Mouse (Mus musculus) spleen, adult 2 months (tissue): ENCODE measurements around the gene Col18a1. TPM values are rescaled to one million over a fixed set of nuclear protein-coding genes. Genes with fewer than 3 reads are reported as not detected.
A peak's percentile ranks its signal among the peaks of the same experiment; 100 is the strongest.

Experiments used
- DNase-seq, 2 experiments: peaks; one replicate each; pipeline versions ENCODE4 v3.0.0 to v3.0.0-alpha.2; 2012 to 2021; ENCODE audit warnings: low spot score in 2 of 2, low read depth in 1 of 2
- H3K27ac ChIP-seq: fragments of 200-500 bp; 2 replicates; pipeline ENCODE4 v1.5.1; 2012; ENCODE audit warnings: low read length, inconsistent platforms; ENCODE audit not compliant: insufficient read depth
- H3K27me3 ChIP-seq: fragments of 200-500 bp; 2 replicates; pipeline ENCODE4 v1.6.1; 2012; ENCODE audit warnings: mild to moderate bottlenecking, moderate library complexity, low read length, inconsistent platforms; ENCODE audit not compliant: control insufficient read depth, insufficient read depth
- H3K36me3 ChIP-seq: fragments of 200-500 bp; 2 replicates; pipeline ENCODE4 v1.6.1; 2012; ENCODE audit warnings: mild to moderate bottlenecking, low read length, inconsistent platforms; ENCODE audit not compliant: control insufficient read depth, insufficient read depth
- H3K4me1 ChIP-seq: fragments of 200-500 bp; 2 replicates; pipeline ENCODE4 v1.6.1; 2011; ENCODE audit warnings: inconsistent platforms; ENCODE audit not compliant: control insufficient read depth, insufficient read depth, insufficient read length
- H3K4me3 ChIP-seq: fragments of 200-500 bp; 2 replicates; pipeline ENCODE4 v1.5.1; 2011; ENCODE audit warnings: mild to moderate bottlenecking, inconsistent platforms; ENCODE audit not compliant: insufficient read depth, insufficient read length; ENCODE audit errors: extremely low read depth
- CTCF ChIP-seq: fragments of 200-500 bp; IDR thresholded peaks from 2 replicates; pipeline ENCODE4 v1.5.1; 2011; ENCODE audit warnings: mild to moderate bottlenecking, inconsistent platforms; ENCODE audit not compliant: insufficient read depth, insufficient read length, insufficient replicate concordance; ENCODE audit errors: extremely low read depth
- POLR2A ChIP-seq: fragments of 200-500 bp; IDR thresholded peaks from 2 replicates; pipeline ENCODE4 v1.6.1; 2011; ENCODE audit warnings: low read depth, low read length, inconsistent platforms
- WGBS: fragments of 180-500 bp; shearing (Covaris S2); methylation state at CpG from one replicate; pipeline ENCODE4 v1.1.7; 2018; 5-methylcytosine and 5-hydroxymethylcytosine counted together
- polyA plus RNA-seq: library from polyadenylated mRNA; depleted of rRNA; stranded (reverse); fragments of >200 nt; gene quantifications from 2 replicates; pipeline ENCODE4 v1.2.3, GENCODE M21; 2012

The Col18a1 gene
- polyA plus RNA-seq, 1 experiment: 15.0 TPM

DNA sequence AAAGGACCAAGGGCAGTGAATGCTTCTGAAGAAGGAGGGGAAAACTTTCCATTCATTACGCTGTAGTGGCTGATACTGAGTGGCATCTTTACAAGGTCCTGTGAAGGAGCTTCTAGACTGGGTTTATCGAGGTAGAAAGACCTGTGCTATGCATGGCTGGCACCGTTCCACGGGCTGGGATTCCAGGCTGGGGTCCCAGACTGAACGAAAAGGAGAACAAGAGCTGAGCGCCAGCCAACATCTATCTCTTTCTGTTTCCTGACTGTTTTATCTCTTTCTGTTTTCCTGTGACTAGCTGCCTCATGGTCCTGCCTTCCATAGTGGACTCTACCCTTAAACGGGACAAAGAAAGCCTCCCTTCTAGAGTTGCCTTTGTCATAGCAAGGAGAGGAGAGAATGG lies 21.1 kb upstream of the Col18a1 start:
- no peak for DNase-seq
- H3K4me3 ChIP-seq: no peak overlapping the region
- 45% methylated on average over 7 of the region's 7 CpGs for WGBS
- H3K27ac ChIP-seq: no peak overlapping the region
- no peaks in the 10 kb centered on the region for H3K36me3 ChIP-seq
- H3K4me1 ChIP-seq: no peaks in the 10 kb centered on the region
- no peak for TF ChIP-seq CTCF
- TF ChIP-seq POLR2A: no peak
- H3K27me3 ChIP-seq: no peaks in the 10 kb centered on the region

DNA sequence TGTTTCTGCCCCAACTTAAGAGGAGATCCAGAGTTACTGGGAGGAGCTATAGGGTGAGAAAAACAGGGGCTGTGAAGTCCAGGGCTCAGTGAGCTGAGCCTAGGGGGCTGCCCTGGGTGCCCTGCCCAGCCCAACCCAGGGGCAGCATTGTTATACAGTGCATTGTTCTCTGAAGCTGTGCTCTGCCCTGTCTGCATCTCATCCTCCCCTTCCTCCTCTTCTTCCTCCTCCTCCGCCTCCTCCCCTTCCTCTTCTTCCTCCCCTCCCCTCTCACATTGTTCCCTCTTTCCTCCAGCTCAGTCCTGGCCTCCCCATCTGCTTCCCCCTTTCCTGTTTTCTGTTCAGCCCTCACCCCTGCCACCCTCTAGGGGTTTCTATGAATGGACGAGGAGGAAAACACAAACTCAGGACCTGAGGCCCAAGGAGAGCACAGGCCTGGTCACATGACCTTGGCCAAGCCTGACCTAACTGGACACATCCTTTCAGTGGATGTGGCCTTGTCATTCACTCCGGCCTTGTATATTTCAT lies 16.5 kb upstream of the Col18a1 start:
- H3K4me3 ChIP-seq: no peak overlapping the region
- TF ChIP-seq POLR2A (no peak), CTCF (no peak)

DNA sequence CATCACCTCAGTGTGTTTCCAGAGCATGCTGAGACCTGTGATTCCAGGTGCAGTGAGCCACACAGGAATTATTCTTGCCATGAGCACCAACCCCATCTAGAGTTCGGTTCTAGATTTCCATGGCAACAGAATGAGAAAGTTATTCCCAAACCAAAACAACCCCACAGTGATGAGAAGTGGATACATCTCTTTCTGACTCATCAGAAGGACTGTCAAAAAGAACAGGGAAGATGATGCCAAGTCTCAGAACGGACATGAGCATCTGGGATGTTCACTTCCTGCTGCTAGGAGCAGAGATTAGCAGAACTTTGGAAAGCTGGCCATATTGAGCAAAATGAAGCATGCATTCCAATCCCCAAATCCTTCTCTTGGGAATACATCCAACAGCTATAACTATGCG lies 13.8 kb upstream of the Col18a1 start:
- H3K27ac ChIP-seq: no peak overlapping the region
- DNase-seq: no peak
- no peak overlapping the region for H3K4me3 ChIP-seq
- H3K4me1 ChIP-seq: no peaks in the 10 kb centered on the region
- 83% methylated on average over 3 of the region's 3 CpGs for WGBS
- H3K36me3 ChIP-seq: no peaks in the 10 kb centered on the region
- TF ChIP-seq CTCF (no peak), POLR2A (no peak)
- H3K27me3 ChIP-seq: no peaks in the 10 kb centered on the region

More for the DNA sequence above, 16.5 kb upstream of the Col18a1 start:
- H3K27ac ChIP-seq: no peak overlapping the region
- H3K36me3 ChIP-seq: no peaks in the 10 kb centered on the region
- WGBS: 33% methylated on average over 2 of the region's 3 CpGs
- no peak for DNase-seq
- H3K27me3 ChIP-seq: no peaks in the 10 kb centered on the region
- no peaks in the 10 kb centered on the region for H3K4me1 ChIP-seq

DNA sequence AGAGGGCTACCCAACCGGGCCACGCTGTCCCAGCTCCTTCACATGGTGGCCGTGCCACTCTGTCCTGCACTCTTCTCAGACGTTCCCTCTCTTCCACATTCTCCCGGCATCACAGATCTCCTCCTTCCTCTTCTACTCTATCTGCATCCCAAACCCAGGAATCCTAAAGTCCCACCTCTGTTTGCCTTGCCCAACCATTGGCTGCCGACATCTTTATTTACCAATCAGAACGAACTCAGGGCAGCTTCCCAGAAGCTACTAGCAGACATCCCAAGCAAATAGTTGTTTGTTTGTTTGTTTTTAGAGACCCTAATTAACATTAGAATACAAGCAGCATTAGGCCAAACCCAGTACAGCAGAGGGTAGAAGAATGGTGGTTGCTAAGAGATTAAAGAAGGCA lies 12.3 kb upstream of the Col18a1 start:
- Histone ChIP-seq H3K27me3 (no peaks in the 10 kb centered on the region), H3K4me3 (no peak overlapping the region), H3K27ac (no peak overlapping the region), H3K4me1 (no peaks in the 10 kb centered on the region), H3K36me3 (no peaks in the 10 kb centered on the region)
- DNase-seq: no peak
- TF ChIP-seq CTCF (no peak), POLR2A (no peak)
- WGBS: 90% methylated on average over 7 of the region's 7 CpGs

DNA sequence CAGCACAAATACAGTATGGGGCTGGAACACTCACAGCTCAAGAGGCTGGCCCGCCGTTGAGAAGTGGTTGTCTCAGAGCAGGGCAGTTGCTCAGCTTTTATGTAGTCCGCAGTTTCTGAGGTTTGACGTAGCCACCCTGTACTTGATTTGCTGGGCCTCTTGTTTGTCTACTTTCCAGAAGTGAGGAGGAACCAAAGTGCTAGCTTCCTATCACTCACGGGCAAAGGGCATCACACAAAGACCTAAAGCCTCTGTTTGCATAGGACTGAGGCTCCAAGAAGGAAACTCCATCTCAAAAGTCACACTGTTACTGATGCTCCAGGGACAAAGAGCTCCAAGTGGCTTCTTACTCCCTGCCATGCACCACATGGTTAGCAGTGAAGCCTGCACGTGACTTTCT lies 4.1 kb upstream of the Col18a1 start:
- Histone ChIP-seq H3K4me3 (no peak overlapping the region), H3K36me3 (no peaks in the 10 kb centered on the region), H3K27ac (no peak overlapping the region), H3K27me3 (no peaks in the 10 kb centered on the region), H3K4me1 (peaks cover 7% of the 10 kb centered on the region; the same call in 1 of the 2 replicates)
- 91% methylated on average over 6 of the region's 6 CpGs for WGBS
- TF ChIP-seq CTCF: no peak
- no peak for TF ChIP-seq POLR2A
- no peak for DNase-seq

DNA sequence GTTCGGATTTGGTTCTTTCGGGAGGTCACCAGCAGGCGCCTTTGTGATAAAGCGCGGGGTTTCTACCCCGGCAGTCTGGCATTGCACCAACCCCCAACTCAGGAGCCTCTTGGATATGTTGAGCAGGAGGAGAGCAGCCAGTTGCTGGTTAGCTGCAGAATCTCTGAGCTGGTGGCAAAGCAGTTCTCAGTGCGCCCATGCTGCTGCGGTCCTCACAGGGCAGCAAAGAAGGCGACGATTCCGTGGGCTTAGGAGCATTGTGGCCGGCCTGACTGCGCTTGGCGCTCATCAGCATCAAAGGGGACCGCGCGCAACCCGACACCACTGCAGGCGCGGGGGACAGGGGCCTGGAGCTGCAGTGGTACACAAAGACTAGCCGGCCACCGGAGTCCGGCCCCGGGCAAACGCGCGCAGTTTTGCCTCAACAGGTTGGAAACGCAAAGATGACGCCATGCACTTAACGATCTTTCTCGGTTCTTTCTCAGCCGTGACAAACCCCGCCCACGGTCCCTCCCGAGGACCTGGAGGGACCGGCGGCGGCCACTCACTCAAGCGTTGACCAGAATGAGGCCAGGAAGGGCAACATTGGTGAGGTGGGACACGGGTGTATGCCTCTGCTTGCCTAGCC lies 916 bp downstream of the Col18a1 start:
- WGBS: 6% methylated on average over 40 of the region's 40 CpGs

DNA sequence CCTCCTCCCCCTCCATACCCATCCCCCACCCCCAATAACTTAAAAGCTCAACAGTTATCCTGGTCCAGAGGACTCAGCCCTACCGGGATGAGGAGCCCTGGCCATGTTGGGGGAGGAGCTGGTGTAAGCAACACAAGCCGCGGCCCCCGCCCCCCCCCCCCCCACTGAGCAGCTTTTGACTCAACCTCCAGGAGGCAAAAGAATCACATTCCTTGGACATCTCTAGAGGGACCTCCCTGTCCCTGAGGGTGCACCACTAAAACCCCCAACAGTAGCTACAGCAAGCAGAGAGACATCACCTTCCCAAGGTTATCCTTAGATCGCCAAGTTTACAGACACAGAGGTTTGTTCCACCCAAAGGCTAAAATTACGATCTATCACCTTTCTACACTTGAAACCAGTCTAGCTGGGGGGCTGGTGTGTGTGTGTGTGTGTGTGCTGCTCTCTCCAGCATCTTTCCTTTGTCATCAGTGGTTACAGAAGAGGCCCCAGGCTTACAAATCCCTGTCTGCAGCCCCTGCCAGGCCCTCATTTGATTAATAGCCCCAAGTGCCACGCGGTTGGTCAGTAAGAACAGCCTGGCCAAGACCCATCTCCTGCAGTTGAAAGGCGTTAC lies 1.8 kb downstream of the Col18a1 start:
- 71% methylated on average over 9 of the region's 9 CpGs for WGBS
- Histone ChIP-seq H3K36me3 (no peaks in the 10 kb centered on the region), H3K4me3 (no peak overlapping the region), H3K4me1 (peaks cover 7% of the 10 kb centered on the region; the same call in 1 of the 2 replicates), H3K27ac (no peak overlapping the region), H3K27me3 (no peaks in the 10 kb centered on the region)
- DNase-seq: no peak
- TF ChIP-seq CTCF (no peak), POLR2A (no peak)

More for the DNA sequence above, 916 bp downstream of the Col18a1 start:
- H3K4me3 ChIP-seq: peak overlapping the region; percentile 42; the same call in 1 of the 2 replicates
- DNase-seq: no peak
- H3K4me1 ChIP-seq: peaks cover 7% of the 10 kb centered on the region; the same call in 1 of the 2 replicates
- no peaks in the 10 kb centered on the region for H3K36me3 ChIP-seq
- H3K27me3 ChIP-seq: no peaks in the 10 kb centered on the region
- no peak overlapping the region for H3K27ac ChIP-seq
- no peak for TF ChIP-seq CTCF
- TF ChIP-seq POLR2A: no peak
